Mouse (Mus musculus) liver, embryonic 18 days (tissue): ENCODE data around the gene Olfr827. TPM values are rescaled to one million over a fixed set of nuclear protein-coding genes. Genes with fewer than 3 reads are reported as not detected.

ENCODE experiments used
- polyA plus RNA-seq: library from polyadenylated mRNA; depleted of rRNA; stranded (reverse); fragments of >200 nt; gene quantifications from 2 replicates; pipeline ENCODE4 v1.2.3, GENCODE M21; 2012; rRNA removed

Gene Olfr827
- not detected in 2 replicates for polyA plus RNA-seq

GRCm38 (mm10) chr10:130214303-130214702 lies at the start of gene Olfr827:
Gene Olfr827, minus strand, starts transcription at chr10:130214403.

GRCm38 (mm10) chr10:130184086-130184485 lies 30.1 kb downstream of the Olfr827 start, which contains the start of gene Olfr826:
Gene Olfr826, minus strand, starts transcription at chr10:130184186.

GRCm38 (mm10) chr10:130166666-130167065 lies 47.5 kb downstream of the Olfr827 start, which contains the start of gene Olfr825:
Gene Olfr825, minus strand, starts transcription at chr10:130166766.

Other genes with a start within 250 kb of the Olfr827 start
- gene Olfr819, start 247.1 kb downstream of the Olfr827 start, polyA plus RNA-seq = not detected in 2 replicates
- gene Olfr247, start 238.3 kb downstream of the Olfr827 start, polyA plus RNA-seq = not detected in 2 replicates
- not detected in 2 replicates for gene Gm10310, start 229.3 kb downstream of the Olfr827 start, polyA plus RNA-seq
- gene Olfr820, start 201.8 kb downstream of the Olfr827 start, polyA plus RNA-seq = not detected in 2 replicates
- gene Olfr821, start 184.1 kb downstream of the Olfr827 start, polyA plus RNA-seq = not detected in 2 replicates
- not detected in 2 replicates for gene Olfr822, start 143.2 kb downstream of the Olfr827 start, polyA plus RNA-seq
- gene Olfr823, start 99.0 kb downstream of the Olfr827 start, polyA plus RNA-seq = not detected in 2 replicates
- gene Olfr824, start 84.4 kb downstream of the Olfr827 start, polyA plus RNA-seq = 0.06 and 0.18 TPM in 2 replicates
- gene Olfr825, start 47.6 kb downstream of the Olfr827 start, polyA plus RNA-seq = not detected in 2 replicates
- gene Olfr826, start 30.2 kb downstream of the Olfr827 start, polyA plus RNA-seq = not detected in 2 replicates
- not detected in 2 replicates for gene Neurod4, start 65.8 kb upstream of the Olfr827 start, polyA plus RNA-seq
- 0.95 and 0.97 TPM in 2 replicates for gene Tespa1, start 108.5 kb upstream of the Olfr827 start, polyA plus RNA-seq
- gene Vmn2r84, start 179.9 kb upstream of the Olfr827 start, polyA plus RNA-seq = not detected in 2 replicates
- not detected in 2 replicates for gene Vmn2r85, start 215.3 kb upstream of the Olfr827 start, polyA plus RNA-seq
- not detected in 2 replicates for gene Vmn2r86, start 241.6 kb upstream of the Olfr827 start, polyA plus RNA-seq